Mouse (Mus musculus): Measurements from ENCODE around the gene Cog6.

- TF ChIP-seq CTCF (conservative IDR thresholded peaks at IDR 0.05 in 1 of 2, IDR thresholded peaks at IDR 0.05 in 1 of 2; ENCODE audit: low read depth in 2 of 2, low read length in 2 of 2) (no peak), E2F4 (IDR thresholded peaks at IDR 0.05; ENCODE audit: insufficient replicate concordance, low read depth, low read length) (no peak), UBTF (IDR thresholded peaks at IDR 0.05; ENCODE audit: low read depth, low read length) (no peak), TCF12 (IDR thresholded peaks at IDR 0.05; ENCODE audit: low read depth, low read length) (no peak), ZNF384 (IDR thresholded peaks at IDR 0.05; ENCODE audit: low read depth, low read length) (no peak), POLR2A (IDR thresholded peaks at IDR 0.05; ENCODE audit: low read depth, low read length) (no peak), GABPA (IDR thresholded peaks at IDR 0.05; ENCODE audit: insufficient replicate concordance, low read depth, low read length) (no peak)
Observed at GRCm38 (mm10) chr3:53059959-53060358, 42.9 kb upstream of the Cog6 start.

Data from CH12.LX (cell line).